Mouse (Mus musculus): ENCODE data around the gene Dab1.

GRCm38 (mm10) chr4:104768190-104768589 lies 1149.0 kb downstream of the Dab1 start:
- TF ChIP-seq CTCF (IDR thresholded peaks at IDR 0.05 in 2 of 3, conservative IDR thresholded peaks at IDR 0.05 in 1 of 3; ENCODE audit: control insufficient read depth in 1 of 3, insufficient read depth in 1 of 3, low read depth in 2 of 3, low read length in 3 of 3, poor library complexity in 1 of 3, severe bottlenecking in 1 of 3), result no peak
- no peak for TF ChIP-seq NELFE (IDR thresholded peaks at IDR 0.05; ENCODE audit: low read depth, low read length)
- TF ChIP-seq EP300 (IDR thresholded peaks at IDR 0.05; ENCODE audit: low read depth in 1 of 2, low read length in 2 of 2), result no peak
- no peak for TF ChIP-seq MAX (IDR thresholded peaks at IDR 0.05; ENCODE audit: low read length)
- TF ChIP-seq MEF2A (IDR thresholded peaks at IDR 0.05; ENCODE audit: extremely low read depth, insufficient replicate concordance, low read depth, low read length, poor library complexity, severe bottlenecking), result no peak
- no peak for TF ChIP-seq ZMIZ1 (IDR thresholded peaks at IDR 0.05; ENCODE audit: low read depth, low read length)
- no peak for TF ChIP-seq POLR2A (IDR thresholded peaks at IDR 0.05; ENCODE audit: control insufficient read depth in 1 of 2, insufficient read depth in 1 of 2, low read depth in 1 of 2, low read length in 2 of 2, poor library complexity in 1 of 2)
- TF ChIP-seq ZNF384 (IDR thresholded peaks at IDR 0.05; ENCODE audit: low read depth, low read length), result no peak
- TF ChIP-seq USF1 (IDR thresholded peaks at IDR 0.05; ENCODE audit: low read depth, low read length), result no peak
- no peak for TF ChIP-seq BHLHE40 (IDR thresholded peaks at IDR 0.05; ENCODE audit: borderline replicate concordance, low read depth, low read length)

Measured in MEL (cell line).